Mouse (Mus musculus) cortical plate, adult 2 months (tissue): ENCODE measurements around the gene Adh7. TPM values are rescaled to one million over a fixed set of nuclear protein-coding genes. Genes with fewer than 3 reads are reported as not detected.

Experiments used
- H3K27ac ChIP-seq: fragments of 200-500 bp; 2 replicates; pipeline ENCODE4 v1.5.1; 2012; ENCODE audit warnings: low read length, control low read depth, inconsistent platforms; ENCODE audit not compliant: insufficient read depth
- H3K4me1 ChIP-seq: fragments of 200-500 bp; 2 replicates; pipeline ENCODE4 v1.6.1; 2011; ENCODE audit warnings: low read length; ENCODE audit not compliant: control insufficient read depth, insufficient read depth
- H3K4me3 ChIP-seq: fragments of 200-500 bp; 2 replicates; pipeline ENCODE4 v1.5.1; 2011; ENCODE audit warnings: mild to moderate bottlenecking, low read length, control low read depth; ENCODE audit not compliant: insufficient read depth
- CTCF ChIP-seq: fragments of 200-500 bp; IDR thresholded peaks from 2 replicates; pipeline ENCODE4 v1.5.1; 2011; ENCODE audit warnings: mild to moderate bottlenecking, control low read depth, low read length; ENCODE audit not compliant: insufficient read depth; ENCODE audit errors: extremely low read depth
- POLR2A ChIP-seq: fragments of 200-500 bp; IDR thresholded peaks from 2 replicates; pipeline ENCODE4 v1.6.1; 2011; ENCODE audit warnings: mild to moderate bottlenecking, low read length, control low read depth; ENCODE audit not compliant: insufficient read depth; ENCODE audit errors: extremely low read depth
- polyA plus RNA-seq: library from polyadenylated mRNA; depleted of rRNA; stranded (reverse); fragments of >200 nt; gene quantifications from 2 replicates; pipeline ENCODE4 v1.2.3, GENCODE M21; 2012

Adh7 gene
- polyA plus RNA-seq, 1 experiment, result 0.02 TPM

DNA sequence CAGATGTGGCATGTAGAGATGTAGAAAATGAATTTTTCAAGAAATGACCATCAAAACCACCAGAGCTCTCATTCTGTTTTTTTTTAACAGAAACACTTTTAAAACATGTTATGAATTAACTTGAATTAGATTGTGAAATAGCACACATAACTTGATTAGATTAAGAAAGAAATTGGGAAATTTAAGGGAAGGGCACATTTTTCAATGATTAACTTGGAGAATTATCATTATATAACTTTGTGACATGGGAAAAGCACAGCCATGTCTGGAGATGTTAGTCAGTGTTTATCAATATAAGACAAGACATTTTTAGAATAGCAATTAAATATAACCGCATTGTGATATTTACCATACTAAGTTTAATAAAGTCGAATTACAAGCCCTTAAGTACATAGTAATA, 14.0 kb downstream of the Adh7 start:
- TF ChIP-seq POLR2A, result no peak
- no peak for TF ChIP-seq CTCF
- Histone ChIP-seq H3K4me3 (no peak overlapping the region), H3K27ac (no peak overlapping the region), H3K4me1 (no peaks in the 10 kb centered on the region)

DNA sequence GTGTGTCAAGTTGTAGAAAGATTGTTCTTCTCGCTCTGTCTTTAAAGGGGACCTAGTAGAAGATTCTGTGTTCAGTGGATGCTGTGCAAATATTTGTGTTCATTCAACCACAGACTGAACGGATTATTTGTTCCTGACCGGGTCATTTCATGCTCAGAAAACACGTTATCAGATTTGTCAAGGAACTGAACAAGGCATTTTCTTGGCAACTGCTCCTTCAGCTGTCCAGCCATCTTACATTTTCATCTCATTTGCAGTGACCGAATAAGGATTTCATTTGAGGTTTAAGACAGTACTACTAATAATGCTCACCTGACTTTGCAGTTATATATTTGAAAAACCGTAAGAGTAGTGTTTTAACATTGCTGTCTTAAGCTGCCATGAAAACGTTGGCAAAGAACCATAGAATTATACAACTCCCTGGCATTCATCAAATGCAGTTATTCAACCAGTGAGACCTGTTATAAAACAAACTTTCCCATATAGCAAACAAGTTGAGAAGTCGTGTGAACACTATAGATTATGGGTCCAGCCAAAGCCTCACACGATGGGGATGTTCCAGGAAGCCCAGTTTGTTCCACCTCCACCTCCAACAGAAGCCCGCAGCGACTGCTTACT, 19.1 kb downstream of the Adh7 start:
- H3K4me1 ChIP-seq, result no peaks in the 10 kb centered on the region
- TF ChIP-seq POLR2A (no peak), CTCF (no peak)
- H3K4me3 ChIP-seq, result no peak overlapping the region
- no peak overlapping the region for H3K27ac ChIP-seq

DNA sequence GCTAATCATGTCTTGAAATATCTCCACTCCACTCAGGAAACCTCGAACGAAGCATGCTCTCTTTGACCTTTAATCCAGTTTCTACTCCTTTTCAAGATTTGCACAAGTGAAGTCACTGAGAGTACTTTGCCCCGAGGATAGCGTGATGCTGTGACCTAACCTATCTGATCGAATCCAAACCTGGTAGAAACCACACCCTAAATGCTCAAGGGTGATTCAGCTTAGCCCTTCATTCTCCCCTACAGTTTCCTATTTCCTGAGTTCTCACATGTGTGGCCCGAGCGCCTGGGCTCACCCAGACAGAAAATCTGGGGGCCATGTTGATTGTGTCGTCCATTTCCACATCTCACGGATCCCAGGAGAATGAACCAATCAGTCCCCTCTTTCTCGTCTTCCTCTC, 20.5 kb downstream of the Adh7 start:
- no peak overlapping the region for H3K27ac ChIP-seq
- no peak for TF ChIP-seq POLR2A
- TF ChIP-seq CTCF, result no peak
- no peaks in the 10 kb centered on the region for H3K4me1 ChIP-seq
- H3K4me3 ChIP-seq, result no peak overlapping the region

DNA sequence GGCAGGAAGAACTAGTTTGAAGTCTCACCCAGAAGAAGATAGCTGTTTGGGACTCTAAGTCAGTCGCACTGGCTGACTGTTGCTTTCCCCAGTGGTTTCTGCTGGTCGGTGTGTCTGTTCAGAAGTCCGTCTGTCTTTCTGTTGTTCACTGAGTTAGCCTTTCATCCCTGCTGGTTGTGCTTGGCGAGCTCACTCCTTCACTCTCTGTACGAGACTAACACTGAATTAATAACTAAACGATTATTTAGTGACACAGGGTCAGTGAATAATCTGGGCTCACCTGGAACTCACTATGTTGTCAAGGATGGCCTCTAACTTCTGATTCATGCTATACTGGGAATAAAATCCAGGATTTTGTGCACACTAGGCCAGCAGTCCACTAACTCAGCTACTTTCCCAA, 21.9 kb downstream of the Adh7 start:
- TF ChIP-seq POLR2A (no peak), CTCF (no peak)
- Histone ChIP-seq H3K27ac (no peak overlapping the region), H3K4me1 (no peaks in the 10 kb centered on the region), H3K4me3 (no peak overlapping the region)

DNA sequence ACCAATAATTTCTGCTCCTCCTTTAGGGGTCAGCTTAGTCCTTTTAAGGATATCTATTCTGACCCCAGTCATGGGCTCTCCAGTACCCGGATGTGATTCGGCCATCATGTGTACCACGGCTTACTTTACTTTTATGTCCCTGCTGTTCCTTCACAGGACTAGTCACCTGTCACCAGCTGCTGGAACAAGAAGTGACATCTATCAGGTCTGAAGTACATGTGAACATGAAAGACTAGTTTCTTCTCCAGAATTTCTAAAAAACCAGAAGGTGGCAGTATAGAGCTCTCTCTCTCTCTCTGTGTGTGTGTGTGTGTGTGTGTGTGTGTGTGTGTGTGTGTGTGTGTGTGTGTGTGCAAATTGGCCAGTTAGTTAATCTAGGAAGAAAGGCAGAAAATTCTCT, 22.9 kb downstream of the Adh7 start:
- TF ChIP-seq CTCF (no peak), POLR2A (no peak)
- Histone ChIP-seq H3K4me1 (no peaks in the 10 kb centered on the region), H3K27ac (no peak overlapping the region), H3K4me3 (no peak overlapping the region)

DNA sequence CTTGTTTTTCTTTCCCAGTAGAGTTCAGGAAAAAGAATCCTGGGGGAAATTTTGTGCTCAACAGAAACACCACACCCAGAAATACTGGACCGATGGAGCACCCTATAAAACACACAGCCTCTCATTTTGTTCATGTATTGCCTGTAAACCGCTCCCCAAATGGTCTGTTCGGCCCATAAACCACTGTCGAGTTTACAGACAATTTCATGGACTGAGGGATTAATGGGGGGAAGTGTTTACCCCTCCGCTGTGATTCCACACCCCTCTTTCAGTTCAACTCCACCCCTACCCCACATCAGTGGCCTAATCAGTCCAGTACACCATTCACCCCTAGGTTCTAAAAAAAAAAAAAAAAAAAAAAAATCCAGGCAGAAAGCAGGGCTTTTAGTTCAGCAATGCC, 23.4 kb downstream of the Adh7 start:
- Histone ChIP-seq H3K4me1 (no peaks in the 10 kb centered on the region), H3K4me3 (no peak overlapping the region), H3K27ac (no peak overlapping the region)
- TF ChIP-seq CTCF, result no peak
- TF ChIP-seq POLR2A, result no peak

DNA sequence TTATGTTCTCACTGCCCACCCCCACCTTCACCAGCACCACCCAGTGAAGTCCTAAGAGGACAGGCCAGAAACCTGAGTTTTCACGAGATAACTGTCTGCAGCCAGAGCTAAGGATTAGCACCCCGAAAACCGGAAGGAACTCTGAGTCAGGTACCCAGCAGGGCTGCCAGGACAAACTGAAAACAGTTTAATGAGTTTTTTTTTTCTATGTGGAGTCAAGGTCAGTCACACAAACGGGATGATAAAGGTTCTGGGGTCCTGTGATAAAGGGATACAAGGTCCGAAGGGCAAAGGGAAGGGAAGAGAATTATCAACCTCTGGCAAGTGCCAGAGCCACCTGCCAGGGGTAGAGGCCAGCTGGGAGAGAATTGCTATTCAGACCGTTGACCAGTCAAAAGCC, 23.8 kb downstream of the Adh7 start:
- H3K4me1 ChIP-seq, result no peaks in the 10 kb centered on the region
- H3K27ac ChIP-seq, result no peak overlapping the region
- no peak overlapping the region for H3K4me3 ChIP-seq
- TF ChIP-seq POLR2A, result no peak
- TF ChIP-seq CTCF, result no peak

DNA sequence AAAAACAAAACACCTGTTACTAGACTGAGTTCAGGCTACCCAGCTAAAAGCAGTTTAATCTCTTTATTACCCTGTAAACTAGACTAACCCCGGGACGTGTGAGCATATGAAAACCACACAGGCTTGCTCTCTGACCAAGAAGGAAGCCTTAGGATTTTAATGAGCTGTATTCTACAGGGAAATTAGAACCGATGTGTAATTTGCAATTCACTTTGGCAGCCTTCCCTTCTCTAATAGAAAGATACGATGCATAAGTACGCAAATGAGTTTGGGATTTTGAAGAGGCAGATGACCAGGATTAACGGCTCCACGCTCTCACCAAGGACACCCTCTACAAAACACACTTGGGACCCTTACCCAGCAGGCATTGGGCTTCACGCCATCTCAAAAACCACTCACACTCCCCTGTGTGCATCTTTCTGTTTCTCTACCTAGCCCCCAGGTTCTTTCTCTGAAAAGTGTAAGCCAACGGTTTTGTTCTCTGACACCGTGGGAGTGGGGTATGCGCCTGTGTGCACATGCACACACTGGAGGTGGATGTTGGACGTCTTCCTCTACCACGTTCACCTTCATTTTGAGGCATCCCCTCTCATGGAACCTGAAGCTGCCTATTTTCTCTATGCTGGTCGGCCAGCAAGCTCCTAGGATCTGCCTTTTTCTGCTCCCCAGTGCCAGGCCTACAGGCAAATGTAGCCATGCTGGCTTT, 24.6 kb downstream of the Adh7 start:
- TF ChIP-seq POLR2A, result no peak
- no peak overlapping the region for H3K27ac ChIP-seq

DNA sequence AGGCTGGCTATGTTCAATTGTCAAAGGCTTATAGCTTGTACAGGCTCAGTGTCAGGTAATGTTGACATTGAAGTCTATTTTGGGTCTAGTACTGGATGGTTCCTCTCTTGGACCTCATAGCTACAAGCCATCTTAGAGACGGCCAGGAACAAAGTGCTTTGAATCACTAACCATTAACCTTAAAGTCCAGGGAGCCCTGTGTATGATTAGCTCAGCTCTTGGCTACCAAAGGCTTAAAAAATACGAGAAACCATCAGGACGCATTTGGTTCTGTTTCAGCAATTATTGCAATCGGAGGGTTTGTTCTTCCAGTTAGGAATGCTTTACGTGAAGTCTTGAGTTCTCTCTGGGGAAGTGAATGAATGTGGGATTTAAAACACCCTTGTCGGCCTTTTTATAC, 25.4 kb downstream of the Adh7 start:
- no peak overlapping the region for H3K27ac ChIP-seq
- H3K4me1 ChIP-seq, result no peaks in the 10 kb centered on the region
- H3K4me3 ChIP-seq, result no peak overlapping the region
- no peak for TF ChIP-seq POLR2A
- TF ChIP-seq CTCF, result no peak

More for the DNA sequence above, 24.6 kb downstream of the Adh7 start:
- H3K4me1 ChIP-seq, result no peaks in the 10 kb centered on the region
- no peak overlapping the region for H3K4me3 ChIP-seq

DNA sequence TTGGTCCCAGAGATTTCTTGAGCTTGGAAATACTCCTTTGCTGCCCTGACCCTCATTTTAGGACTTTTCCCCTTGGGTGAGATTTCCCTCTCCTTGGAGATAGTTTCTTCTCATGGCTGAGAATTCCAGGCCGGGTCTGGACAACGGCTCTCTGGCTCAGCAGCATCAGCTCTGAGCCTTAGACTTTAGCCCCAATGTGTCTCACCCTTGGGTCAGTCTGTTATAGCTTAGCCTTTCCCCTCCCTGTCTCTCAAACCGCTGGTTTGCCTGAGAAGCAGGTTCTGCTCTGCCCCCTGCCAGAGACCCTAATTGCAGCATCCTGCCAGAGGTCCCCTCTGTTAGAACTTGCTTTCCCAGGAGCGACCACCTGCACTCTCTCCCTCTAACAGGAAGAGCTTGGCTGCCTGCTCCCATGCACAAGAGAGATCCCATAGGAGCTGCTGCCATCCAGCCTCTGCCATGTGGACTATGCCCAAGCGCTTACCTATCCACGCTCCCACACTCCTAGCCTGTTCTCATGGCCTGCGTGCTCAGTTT, 26.8 kb downstream of the Adh7 start:
- Histone ChIP-seq H3K27ac (no peak overlapping the region), H3K4me3 (no peak overlapping the region), H3K4me1 (no peaks in the 10 kb centered on the region)
- TF ChIP-seq CTCF (no peak), POLR2A (no peak)
